ENCODE assay signal across 4 mouse cellular contexts in genomic region chr17:8403932-8404331, GRCm38 (mm10). TPM values are rescaled to one million over a fixed set of nuclear protein-coding genes. Genes with fewer than 3 reads are reported as not detected.
"Had no signal": no experiment of that assay in that cellular context is flagged by ENCODE, and none has a peak within 500 bp of the region (broad histone marks: within the 10 kb centered on the region; RNA-seq: fewer than 3 reads in every experiment).

No protein-coding gene starts in this region.

RNA-seq across cellular contexts. Expression of gene T, which starts 30.3 kb away (rescaled TPM):
- polyA plus RNA-seq: small intestine, adult 2 months; spleen, adult 2 months; stomach, postnatal 0 days; urinary bladder, adult 2 months had no signal

RNA-seq across cellular contexts. Expression of gene T2, which starts 48.1 kb away (rescaled TPM):
- polyA plus RNA-seq: spleen, adult 2 months had no signal
